Mouse (Mus musculus): ENCODE data around the gene Rspry1.

Gene Rspry1

GRCm38 (mm10) chr8:94684287-94684686 is 82.5 kb downstream of the Rspry1 start:
- in situ Hi-C loops (cut with MboI, MseI) = no loop called here

GRCm38 (mm10) chr8:94685953-94686352 is 84.2 kb downstream of the Rspry1 start:
- in situ Hi-C loops (cut with MboI, MseI) = no loop called here

GRCm38 (mm10) chr8:94694701-94695100 is 93.0 kb downstream of the Rspry1 start:
- in situ Hi-C loops (cut with MboI, MseI) = no loop called here

- in situ Hi-C loops (cut with MboI, MseI) = no loop called here
Measured at GRCm38 (mm10) chr8:94695341-94695993, 93.7 kb downstream of the Rspry1 start.

GRCm38 (mm10) chr8:94695994-94696384 is 94.3 kb downstream of the Rspry1 start, which contains the start of gene Pllp:
TSS of gene Pllp (minus strand) at chr8:94696278.
- in situ Hi-C loops (cut with MboI, MseI) = no loop called here

- in situ Hi-C loops (cut with MboI, MseI) = no loop called here
Measured at GRCm38 (mm10) chr8:94696566-94696965, 94.8 kb downstream of the Rspry1 start.

- in situ Hi-C loops (cut with MboI, MseI) = no loop called here
Measured at GRCm38 (mm10) chr8:94697956-94698355, 96.2 kb downstream of the Rspry1 start.

GRCm38 (mm10) chr8:94699366-94699765 is 97.6 kb downstream of the Rspry1 start:
- in situ Hi-C loops (cut with MboI, MseI) = no loop called here

- in situ Hi-C loops (cut with MboI, MseI) = no loop called here
Measured at GRCm38 (mm10) chr8:94700421-94700935, 98.7 kb downstream of the Rspry1 start.

- in situ Hi-C loops (cut with MboI, MseI) = no loop called here
Measured at GRCm38 (mm10) chr8:94702156-94702555, 100.4 kb downstream of the Rspry1 start.

GRCm38 (mm10) chr8:94702844-94703813 is 101.4 kb downstream of the Rspry1 start:
- in situ Hi-C loops (cut with MboI, MseI) = no loop called here

GRCm38 (mm10) chr8:94703972-94704668 is 102.4 kb downstream of the Rspry1 start:
- in situ Hi-C loops (cut with MboI, MseI) = no loop called here

GRCm38 (mm10) chr8:94704669-94704984 is 102.9 kb downstream of the Rspry1 start:
- in situ Hi-C loops (cut with MboI, MseI) = no loop called here

- in situ Hi-C loops (cut with MboI, MseI) = loop anchor here (5.0 kb wide), 1 partner anchor 102 kb away; no protein-coding TSS in a partner anchor
Measured at GRCm38 (mm10) chr8:94705581-94706245, 104.0 kb downstream of the Rspry1 start.

GRCm38 (mm10) chr8:94706732-94707395 is 105.1 kb downstream of the Rspry1 start:
- in situ Hi-C loops (cut with MboI, MseI) = loop anchor here (5.0 kb wide), 1 partner anchor 100 kb away; no protein-coding TSS in a partner anchor
